Mouse (Mus musculus) adrenal gland, adult (tissue): ENCODE measurements at regions not wholly inside any gene's neighbourhood (a gene's known extent, or its start where the extent isn't known, plus 50 kb on each side); places are given as distances from the start of the nearest gene placed in this dataset.
"Not testable (repeated sequence)": the region's sequence is repeated elsewhere in the genome, so short reads cannot be mapped to it uniquely, and the experiment has no call there.

Experiments used
- DNase-seq, 2 experiments: peaks; one replicate each; pipeline ENCODE4 v3.0.0; 2022 to 2023; ENCODE audit warnings: low spot score in 1 of 2; ENCODE audit not compliant: inconsistent age in 2 of 2

- peak; percentile 15 to 62 for DNase-seq
Observed at GRCm38 (mm10) chr19:19347017-19347416, 236.0 kb upstream of the Rorb start.

DNA sequence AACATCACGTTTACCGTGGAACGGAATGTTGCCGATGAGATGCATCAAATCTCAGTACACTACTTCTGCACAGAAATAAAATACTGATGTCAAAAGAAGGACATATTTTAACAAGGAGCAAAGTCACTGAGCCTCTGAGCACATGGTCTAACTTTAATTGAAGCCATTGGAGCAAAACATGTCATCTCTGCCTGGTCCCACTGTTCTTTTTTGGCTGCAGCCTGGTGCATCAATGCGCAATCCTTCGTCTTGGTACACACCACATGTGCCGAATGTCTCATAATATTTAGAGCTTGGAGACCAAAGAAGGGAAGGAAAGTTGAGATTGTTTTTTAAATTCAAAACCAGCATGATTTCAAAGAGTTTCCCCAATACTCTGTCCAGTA lies 233.4 kb upstream of the Rorb start:
- DNase-seq, result no peak

- DNase-seq, result no peak
Observed at GRCm38 (mm10) chr19:19343702-19344425, 232.9 kb upstream of the Rorb start.

GRCm38 (mm10) chr19:19307142-19307541 lies 196.1 kb upstream of the Rorb start:
- not testable (repeated sequence) for DNase-seq

DNA sequence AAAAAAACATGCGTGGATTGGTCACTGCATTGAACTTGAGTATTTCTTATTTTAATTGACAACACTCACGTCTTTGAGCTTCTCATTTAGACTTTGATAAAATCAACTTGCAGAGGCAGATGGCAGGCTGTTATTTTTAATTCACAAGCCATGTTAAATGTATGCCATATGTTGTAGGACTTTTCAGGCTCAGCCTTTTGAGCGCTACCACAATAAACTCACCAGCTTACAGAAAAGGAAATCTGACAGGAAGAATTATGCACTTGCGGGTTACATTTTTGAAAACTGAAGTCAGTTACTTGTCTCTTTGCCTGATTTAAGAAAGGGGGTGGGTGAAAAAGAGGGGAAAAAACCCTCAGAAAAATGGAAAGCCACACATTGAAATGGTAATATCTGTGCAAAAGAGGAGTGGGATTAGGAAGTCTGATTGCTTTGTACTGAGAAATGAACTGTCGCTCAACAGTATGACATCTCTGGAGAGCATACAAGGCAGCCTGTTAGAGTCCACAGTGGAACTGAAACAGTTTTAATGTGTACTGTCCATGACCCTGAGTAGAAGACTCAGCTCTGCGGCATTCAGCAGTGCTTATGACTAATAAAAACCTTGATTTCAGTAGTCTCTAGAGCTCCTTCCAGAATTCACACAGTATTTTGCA lies 195.6 kb upstream of the Rorb start:
- peak; percentile 32 to 73 for DNase-seq

DNA sequence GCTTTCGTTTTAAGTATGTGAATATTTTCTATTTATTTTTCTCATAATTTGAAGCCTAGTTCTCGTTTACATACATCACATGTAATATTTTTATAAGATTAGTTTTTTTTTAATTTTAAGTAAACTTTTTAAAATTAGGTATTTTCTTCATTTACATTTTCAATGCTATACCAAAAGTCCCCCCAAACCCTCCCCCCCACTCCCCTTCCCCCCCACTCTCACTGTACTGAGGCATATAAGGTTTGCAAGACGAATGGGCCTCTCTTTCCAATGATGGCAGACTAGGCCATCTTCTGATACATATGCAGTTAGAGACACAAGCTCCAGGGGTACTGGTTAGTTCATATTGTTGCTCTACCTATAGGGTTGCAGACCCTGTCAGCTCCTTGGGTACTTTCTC lies 174.9 kb upstream of the Rorb start:
- not testable (repeated sequence) for DNase-seq

DNA sequence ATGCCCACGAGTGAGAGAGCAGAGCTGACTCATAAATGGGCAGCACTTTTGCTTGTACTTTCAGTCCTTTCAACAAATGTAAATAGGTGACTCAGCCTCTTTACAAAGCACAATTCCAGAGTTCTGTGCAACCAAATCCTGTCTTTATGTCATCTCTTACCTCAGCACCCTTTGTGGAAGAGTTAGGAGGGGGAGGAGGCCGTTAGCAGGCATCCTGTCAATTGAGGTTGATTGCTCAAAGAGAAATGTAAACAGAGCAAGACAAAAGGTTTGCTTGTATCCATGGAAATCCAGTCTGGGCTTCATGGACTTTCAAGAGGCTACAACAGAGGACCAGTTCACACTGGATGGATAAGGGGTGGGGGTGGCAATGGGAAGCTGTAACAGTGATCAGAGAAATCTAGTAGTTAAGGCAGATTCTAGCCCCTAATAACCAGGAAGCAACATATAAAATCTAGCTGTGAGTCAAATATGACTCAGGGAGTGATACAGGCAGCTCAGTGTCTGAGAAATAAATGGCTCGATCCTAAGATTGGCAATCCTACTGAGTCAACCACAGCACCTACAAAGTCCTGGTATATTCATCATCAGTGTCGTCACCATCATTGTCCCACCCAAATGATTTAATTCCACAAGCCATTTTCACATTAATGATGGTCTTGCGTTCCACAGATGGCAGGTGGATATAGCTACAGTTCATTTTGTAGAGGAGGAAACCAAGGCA lies 136.0 kb upstream of the Rorb start:
- peak in 1 of 2 experiments; percentile 3 for DNase-seq

- DNase-seq, result no peak
Observed at GRCm38 (mm10) chr19:19229305-19229994, 118.5 kb upstream of the Rorb start.

GRCm38 (mm10) chr19:19220826-19221225 lies 109.8 kb upstream of the Rorb start:
- no peak for DNase-seq

DNA sequence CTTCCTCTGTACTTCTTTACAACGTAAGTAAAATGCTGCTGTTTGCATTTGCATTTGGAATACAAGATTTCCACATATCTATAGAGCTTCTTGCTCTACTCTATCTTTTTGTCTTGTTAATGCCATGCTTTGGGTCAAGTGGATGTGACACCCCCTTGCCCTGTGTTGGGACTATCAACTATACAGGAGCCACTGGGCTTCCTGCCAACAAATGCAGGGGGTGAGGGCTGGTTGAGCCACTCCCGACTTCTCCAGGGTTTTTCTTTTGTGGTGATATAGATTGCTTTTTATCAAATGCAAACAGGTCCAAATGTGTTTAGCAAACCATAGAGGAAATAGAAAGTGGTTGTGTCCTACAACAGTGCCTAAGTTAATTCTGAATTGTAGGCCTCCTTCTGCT lies 108.4 kb upstream of the Rorb start:
- no peak for DNase-seq

- no peak for DNase-seq
Observed at GRCm38 (mm10) chr19:19218700-19219099, 107.7 kb upstream of the Rorb start.

GRCm38 (mm10) chr19:19199534-19199933 lies 88.5 kb upstream of the Rorb start:
- no peak for DNase-seq

- DNase-seq, result no peak
Observed at GRCm38 (mm10) chr19:19198780-19199179, 87.8 kb upstream of the Rorb start.

GRCm38 (mm10) chr19:19194728-19195127 lies 83.7 kb upstream of the Rorb start:
- DNase-seq, result no peak

DNA sequence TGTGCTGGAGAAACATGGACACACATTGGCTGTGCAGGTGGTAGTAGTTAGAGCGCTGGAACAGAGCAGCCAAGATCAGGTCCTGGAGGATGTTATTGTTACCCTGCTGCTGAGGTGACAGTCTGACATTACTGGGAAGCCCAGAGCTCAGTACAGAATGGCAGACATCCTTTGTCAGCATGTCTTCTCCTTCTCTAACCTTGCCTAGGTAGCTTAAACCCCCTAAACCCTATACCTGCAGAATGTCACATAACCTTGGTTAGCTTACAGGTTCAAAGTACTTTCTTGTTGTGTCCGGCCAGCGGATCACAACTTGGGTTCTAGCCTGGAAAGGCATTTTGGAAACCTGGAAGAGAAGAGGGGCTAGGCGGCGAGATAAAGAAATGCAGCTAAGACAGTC lies 83.3 kb upstream of the Rorb start:
- no peak for DNase-seq

DNA sequence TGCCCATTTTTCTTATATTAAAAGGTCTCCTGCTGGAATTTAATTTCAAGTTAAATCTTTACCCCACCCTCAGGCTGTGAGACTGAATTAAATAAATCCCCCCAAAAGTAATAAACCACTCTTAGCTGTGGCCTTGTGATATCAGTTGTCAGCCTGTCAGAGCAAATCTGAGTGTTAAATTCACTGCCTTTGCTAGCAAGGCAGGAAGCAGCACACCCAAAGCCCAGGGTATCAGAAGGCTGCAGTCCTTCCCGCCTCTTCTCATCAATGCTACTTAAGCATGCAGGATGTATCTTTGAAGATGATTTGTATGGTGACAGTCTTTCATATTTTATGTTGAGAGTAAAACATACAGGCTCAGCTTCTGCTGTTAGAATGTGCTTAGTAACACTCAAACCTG lies 61.8 kb upstream of the Rorb start:
- no peak for DNase-seq

DNA sequence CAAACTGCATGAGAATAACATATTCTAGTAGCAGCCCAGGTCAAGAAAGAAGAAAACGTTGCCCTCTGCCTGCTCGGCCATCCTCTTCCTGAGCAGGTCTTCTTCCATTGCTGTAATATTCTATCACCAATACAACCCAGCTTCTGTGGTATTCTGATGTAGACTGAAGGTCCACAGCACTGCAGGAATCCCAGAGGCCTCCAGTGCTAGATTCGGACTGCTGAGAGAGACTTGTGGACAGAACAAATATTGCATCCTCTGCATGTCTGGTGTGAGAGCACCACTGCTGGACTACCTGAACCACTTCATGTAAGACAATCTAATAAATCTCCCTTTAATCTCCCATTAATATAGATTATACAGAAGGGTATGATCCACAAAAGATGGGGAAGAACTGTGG lies 59.8 kb upstream of the Rorb start:
- DNase-seq, result no peak
